Mouse (Mus musculus) layer of hippocampus, postnatal 25 days (tissue): ENCODE data around the gene Stxbp6. TPM values are rescaled to one million over a fixed set of nuclear protein-coding genes. Genes with fewer than 3 reads are reported as not detected.

Source experiments
- DNase-seq, 2 experiments: peaks; one replicate each; pipeline ENCODE4 v3.0.0; 2022; ENCODE audit warnings: mixed read lengths in 2 of 2, low spot score in 1 of 2; ENCODE audit errors: extremely low spot score in 1 of 2
- total RNA-seq, 2 experiments: library from RNA; stranded (reverse); gene quantifications; 2 replicates each; pipeline ENCODE4 v1.2.3; 2021

The Stxbp6 gene
- total RNA-seq, 2 experiments from 2014 or later = 73.5 to 78.3 TPM

- DNase-seq = no peak
These were observed 233.9 kb downstream of the Stxbp6 start for GRCm38 (mm10) chr12:44840585-44840984.

- DNase-seq = no peak
These were observed 234.7 kb downstream of the Stxbp6 start for GRCm38 (mm10) chr12:44839594-44840373.

- no peak for DNase-seq
These were observed 238.5 kb downstream of the Stxbp6 start for GRCm38 (mm10) chr12:44835879-44836467.

GRCm38 (mm10) chr12:44811895-44812294 lies 262.6 kb downstream of the Stxbp6 start:
- no peak for DNase-seq

- DNase-seq = no peak
These were observed 270.3 kb downstream of the Stxbp6 start for GRCm38 (mm10) chr12:44804213-44804612.
